Comparison of ENCODE assay signal across 11 mouse cellular contexts in genomic region chr4:145104917-145105316, GRCm38 (mm10).
DNase-seq lines count a peak whose midpoint lies in the region; ATAC-seq and TF ChIP-seq lines count a peak whose summit lies in the region.
"Had no signal": no experiment of that assay in that cellular context is flagged by ENCODE, and none has a peak within 500 bp of the region (broad histone marks: within the 10 kb centered on the region; RNA-seq: fewer than 3 reads in every experiment).

No protein-coding gene starts in this region.

- DNase-seq in embryonic facial prominence, embryonic 11.5 days (ENCODE audit: low spot score), result no peak
- no peak for DNase-seq in embryonic facial prominence, embryonic 10.5 days (ENCODE audit: low spot score)
- DNase-seq in lung, postnatal 14 days, result no peak
- no peak for DNase-seq in gastrocnemius, postnatal 14 days
- no peak for DNase-seq in spleen, adult 18-20 months
- DNase-seq: cerebellum, adult 18-20 months; kidney, postnatal 14 days had no signal

- TF ChIP-seq CTCF in ES-Bruce4 (IDR thresholded peaks at IDR 0.05; ENCODE audit: low read depth, low read length), result no peak

- no peaks in the 10 kb centered on the region for H3K27me3 ChIP-seq in embryonic facial prominence, embryonic 11.5 days (ENCODE audit: control insufficient read depth, insufficient read depth, low read length)
- no peaks in the 10 kb centered on the region for H3K27me3 ChIP-seq in embryonic facial prominence, embryonic 10.5 days (replicated peaks; ENCODE audit: low read depth, poor library complexity, severe bottlenecking)
- H3K27me3 ChIP-seq in ES-Bruce4 (ENCODE audit: control insufficient read depth, insufficient read depth, low read length, poor library complexity, severe bottlenecking), result no peaks in the 10 kb centered on the region
- no peaks in the 10 kb centered on the region for H3K27me3 ChIP-seq in forebrain, embryonic 16.5 days (replicated peaks; ENCODE audit: control insufficient read depth, insufficient read depth, low read length)
- H3K27me3 ChIP-seq in midbrain, embryonic 12.5 days, result no peaks in the 10 kb centered on the region

- no peaks in the 10 kb centered on the region for H3K9me3 ChIP-seq in embryonic facial prominence, embryonic 11.5 days (replicated peaks; ENCODE audit: control insufficient read depth, low read length)
- H3K9me3 ChIP-seq in embryonic facial prominence, embryonic 10.5 days, result no peaks in the 10 kb centered on the region
- H3K9me3 ChIP-seq in ES-Bruce4 (replicated peaks; ENCODE audit: control insufficient read depth, insufficient read depth, low read length, poor library complexity, severe bottlenecking), result no peaks in the 10 kb centered on the region
- no peaks in the 10 kb centered on the region for H3K9me3 ChIP-seq in forebrain, embryonic 16.5 days (ENCODE audit: control insufficient read depth, low read length)
- no peaks in the 10 kb centered on the region for H3K9me3 ChIP-seq in midbrain, embryonic 12.5 days

- WGBS in embryonic facial prominence, embryonic 11.5 days, result 55% methylated on average over 2 of the region's 2 CpGs
- 55% methylated on average over 2 of the region's 2 CpGs for WGBS in embryonic facial prominence, embryonic 10.5 days
- WGBS in forebrain, embryonic 16.5 days, result 13% methylated on average over 2 of the region's 2 CpGs
- WGBS in midbrain, embryonic 12.5 days, result 20% methylated on average over 2 of the region's 2 CpGs

- no peak for TF ChIP-seq POLR2A in ES-Bruce4 (IDR thresholded peaks at IDR 0.05; ENCODE audit: insufficient read depth, low read length)

- peak; percentile 83; the same call in 1 of the 2 replicates for TF ChIP-seq EP300 in ES-Bruce4 (IDR thresholded peaks at IDR 0.05; ENCODE audit: insufficient read depth, low read depth, low read length)

- H3K4me2 ChIP-seq in embryonic facial prominence, embryonic 11.5 days (ENCODE audit: low read depth, low read length), result no peak overlapping the region
- H3K4me2 ChIP-seq in forebrain, embryonic 16.5 days (ENCODE audit: low read length), result no peak overlapping the region
- H3K4me2 ChIP-seq in midbrain, embryonic 12.5 days (replicated peaks), result no peak overlapping the region
- H3K4me2 ChIP-seq: liver, embryonic 11.5 days had no signal

- intact Hi-C loops in gastrocnemius, postnatal 14 days (cut with DNase I; ENCODE audit: low total_unique reads), result no loop called here

- no peak overlapping the region for H3K27ac ChIP-seq in embryonic facial prominence, embryonic 11.5 days (replicated peaks; ENCODE audit: low read depth, low read length)
- no peak overlapping the region for H3K27ac ChIP-seq in embryonic facial prominence, embryonic 10.5 days (replicated peaks)
- peak overlapping the region; percentile 79 for H3K27ac ChIP-seq in ES-Bruce4 (ENCODE audit: insufficient read depth, low read length)
- peak overlapping the region; percentile 68 for H3K27ac ChIP-seq in forebrain, embryonic 16.5 days (ENCODE audit: low read length)
- peak overlapping the region; percentile 44; the same call in 1 of the 2 replicates for H3K27ac ChIP-seq in midbrain, embryonic 12.5 days (replicated peaks)

- H3K4me1 ChIP-seq in embryonic facial prominence, embryonic 11.5 days (ENCODE audit: control insufficient read depth, insufficient read depth, low read length), result no peaks in the 10 kb centered on the region
- 0 out of 2 replicates have a peak, but pooled peaks cover 5% of the 10 kb centered on the region for H3K4me1 ChIP-seq in embryonic facial prominence, embryonic 10.5 days
- peaks cover 4% of the 10 kb centered on the region for H3K4me1 ChIP-seq in ES-Bruce4 (ENCODE audit: control insufficient read depth, insufficient read depth, low read length)
- H3K4me1 ChIP-seq in forebrain, embryonic 16.5 days (replicated peaks; ENCODE audit: control insufficient read depth, insufficient read depth, low read length), result peaks cover 4% of the 10 kb centered on the region
- peaks cover 6% of the 10 kb centered on the region for H3K4me1 ChIP-seq in midbrain, embryonic 12.5 days

- H3K36me3 ChIP-seq in embryonic facial prominence, embryonic 11.5 days (replicated peaks; ENCODE audit: control insufficient read depth, insufficient read depth, low read depth, low read length), result no peaks in the 10 kb centered on the region; the same call in 1 of the 2 replicates
- H3K36me3 ChIP-seq in embryonic facial prominence, embryonic 10.5 days (replicated peaks), result peaks cover 66% of the 10 kb centered on the region
- peaks cover 10% of the 10 kb centered on the region for H3K36me3 ChIP-seq in ES-Bruce4 (ENCODE audit: control insufficient read depth, insufficient read depth, low read length, poor library complexity, severe bottlenecking)
- H3K36me3 ChIP-seq in forebrain, embryonic 16.5 days (ENCODE audit: control insufficient read depth, insufficient read depth), result peaks cover 12% of the 10 kb centered on the region
- H3K36me3 ChIP-seq in midbrain, embryonic 12.5 days, result peaks cover 54% of the 10 kb centered on the region

- H3K4me3 ChIP-seq in embryonic facial prominence, embryonic 11.5 days (ENCODE audit: low read depth, low read length), result no peak overlapping the region
- no peak overlapping the region for H3K4me3 ChIP-seq in embryonic facial prominence, embryonic 10.5 days
- H3K4me3 ChIP-seq in ES-Bruce4 (ENCODE audit: low read depth, low read length), result no peak overlapping the region
- H3K4me3 ChIP-seq in forebrain, embryonic 16.5 days (replicated peaks; ENCODE audit: low read length), result no peak overlapping the region
- no peak overlapping the region for H3K4me3 ChIP-seq in midbrain, embryonic 12.5 days

- peak; percentile 58; the same call in 1 of the 2 replicates for ATAC-seq in embryonic facial prominence, embryonic 11.5 days (replicated peaks; ENCODE audit: insufficient number of reproducible peaks, low FRiP score, low TSS enrichment, low read depth)
- peak; percentile 96 for ATAC-seq in forebrain, embryonic 16.5 days
- peak; percentile 91 for ATAC-seq in midbrain, embryonic 12.5 days (ENCODE audit: low FRiP score, low read depth)

- H3K9ac ChIP-seq in embryonic facial prominence, embryonic 11.5 days (replicated peaks; ENCODE audit: low read length), result no peak overlapping the region
- H3K9ac ChIP-seq in ES-Bruce4 (ENCODE audit: low read depth, poor library complexity, severe bottlenecking), result no peak overlapping the region
- no peak overlapping the region for H3K9ac ChIP-seq in forebrain, embryonic 16.5 days (replicated peaks; ENCODE audit: low read depth, low read length)
- no peak overlapping the region for H3K9ac ChIP-seq in midbrain, embryonic 12.5 days (replicated peaks)

Comparison
In these comparisons a context has a peak if more than half of its experiments do, and no peak if none do; other contexts are left out.
1. H3K27ac ChIP-seq: peak in ES-Bruce4 (single experiment), forebrain, embryonic 16.5 days (single experiment) and midbrain, embryonic 12.5 days (single experiment); none in embryonic facial prominence, embryonic 11.5 days (single experiment) and embryonic facial prominence, embryonic 10.5 days (single experiment).
2. Peak in every context shown above with its lines, with median percentiles within 50 percentile points of each other: ATAC-seq.